Mouse (Mus musculus) hindbrain, embryonic 11.5 days (tissue): ENCODE data around the gene Trappc3l. TPM values are rescaled to one million over a fixed set of nuclear protein-coding genes. Genes with fewer than 3 reads are reported as not detected.

Experiments used
- ATAC-seq: fragments of 200-750 bp; cut with Nextera tagmentation; 2 replicates; pipeline ENCODE4 v1.8.0; 2017; ENCODE audit warnings: mild to moderate bottlenecking, moderate TSS enrichment, moderate library complexity; ENCODE audit not compliant: low FRiP score
- DNase-seq: peaks from one replicate; pipeline ENCODE4 v3.0.0-alpha.2; 2015; ENCODE audit warnings: low spot score
- H3K27ac ChIP-seq: fragments of 300-500 bp; sonication (generic); 2 replicates; pipeline ENCODE4 v1.5.1; 2014; ENCODE audit warnings: mild to moderate bottlenecking, low read depth, low read length
- H3K27me3 ChIP-seq: fragments of 300-500 bp; sonication (generic); 2 replicates; pipeline ENCODE4 v1.6.1; 2014; ENCODE audit warnings: mild to moderate bottlenecking, low read length, moderate library complexity, mixed read lengths; ENCODE audit not compliant: control insufficient read depth, insufficient read depth
- H3K36me3 ChIP-seq: fragments of 300-500 bp; sonication (generic); 2 replicates; pipeline ENCODE4 v1.6.1; 2014; ENCODE audit warnings: mild to moderate bottlenecking, low read length, moderate library complexity, mixed read lengths; ENCODE audit not compliant: control insufficient read depth, insufficient read depth
- H3K4me1 ChIP-seq: fragments of 300-500 bp; sonication (generic); replicated peaks from 2 replicates; pipeline ENCODE4 v1.6.1; 2014; ENCODE audit warnings: low read length, mixed read lengths; ENCODE audit not compliant: control insufficient read depth, insufficient read depth
- H3K4me2 ChIP-seq: fragments of 300-500 bp; sonication (generic); replicated peaks from 2 replicates; pipeline ENCODE4 v1.6.1; 2014; ENCODE audit warnings: mild to moderate bottlenecking, low read depth, low read length
- H3K4me3 ChIP-seq: fragments of 300-500 bp; sonication (generic); 2 replicates; pipeline ENCODE4 v1.5.1; 2014; ENCODE audit warnings: low read depth, low read length
- H3K9ac ChIP-seq: fragments of 300-500 bp; sonication (generic); 2 replicates; pipeline ENCODE4 v1.6.1; 2014; ENCODE audit warnings: low read depth, low read length
- H3K9me3 ChIP-seq: fragments of 300-500 bp; sonication (generic); 2 replicates; pipeline ENCODE4 v1.6.1; 2016; ENCODE audit warnings: low read length; ENCODE audit not compliant: control insufficient read depth
- WGBS: fragments of 180-500 bp; shearing (Covaris S2); extraction: QIAGEN DNeasy Blood & Tissue Kit; methylation state at CpG from one replicate; pipeline ENCODE4 v1.1.7; 2014; 5-methylcytosine and 5-hydroxymethylcytosine counted together
- polyA plus RNA-seq: library from polyadenylated mRNA; unstranded; fragments of >200 nt; fragmentation: Nextera tagmentation; extraction: Ambion mirVana; gene quantifications from 2 replicates; pipeline ENCODE4 v1.2.1, GENCODE M21; 2014

Gene Trappc3l
- polyA plus RNA-seq, 1 experiment from 2014 or later, result not detected

- H3K9ac ChIP-seq, result no peak overlapping the region
- no peaks in the 10 kb centered on the region for H3K9me3 ChIP-seq
- no peaks in the 10 kb centered on the region for H3K27me3 ChIP-seq
- ATAC-seq, result no peak
- WGBS, result 86% methylated on average over 1 of the region's 1 CpGs
- H3K36me3 ChIP-seq, result no peaks in the 10 kb centered on the region
- no peak overlapping the region for H3K27ac ChIP-seq
- DNase-seq, result no peak
- no peak overlapping the region for H3K4me3 ChIP-seq
- H3K4me2 ChIP-seq, result no peak overlapping the region
- no peaks in the 10 kb centered on the region for H3K4me1 ChIP-seq
Observed at GRCm38 (mm10) chr10:34086514-34086913, 49.1 kb downstream of the Trappc3l start.

GRCm38 (mm10) chr10:34088515-34088914 is 51.1 kb downstream of the Trappc3l start:
- Histone ChIP-seq H3K36me3 (no peaks in the 10 kb centered on the region), H3K4me3 (no peak overlapping the region), H3K9me3 (no peaks in the 10 kb centered on the region), H3K27me3 (no peaks in the 10 kb centered on the region), H3K4me2 (no peak overlapping the region), H3K27ac (no peak overlapping the region), H3K4me1 (no peaks in the 10 kb centered on the region), H3K9ac (no peak overlapping the region)
- DNase-seq, result no peak
- 94% methylated on average over 2 of the region's 2 CpGs for WGBS
- ATAC-seq, result no peak

DNA sequence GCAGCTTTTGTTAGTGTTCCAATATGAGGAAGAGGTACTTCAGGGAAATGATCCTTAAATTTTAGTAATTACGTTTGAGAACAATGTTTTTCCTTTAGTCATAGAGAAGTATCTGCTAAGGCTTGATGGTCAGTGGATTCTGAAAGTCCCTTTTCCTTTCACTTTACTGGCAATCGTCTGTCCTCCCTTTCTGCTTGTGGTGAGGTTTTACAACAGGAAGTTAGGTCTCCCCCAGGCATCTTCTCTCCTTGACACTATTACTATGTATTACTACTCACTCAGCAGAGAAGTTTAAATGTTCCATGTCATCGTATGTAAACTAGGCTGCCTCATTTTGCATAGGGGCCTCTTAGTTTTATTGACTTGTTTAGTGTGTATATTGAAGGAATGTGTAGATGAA is 52.1 kb downstream of the Trappc3l start:
- Histone ChIP-seq H3K27ac (no peak overlapping the region), H3K4me1 (no peaks in the 10 kb centered on the region), H3K4me2 (no peak overlapping the region), H3K4me3 (no peak overlapping the region), H3K27me3 (no peaks in the 10 kb centered on the region), H3K9ac (no peak overlapping the region), H3K9me3 (no peaks in the 10 kb centered on the region), H3K36me3 (no peaks in the 10 kb centered on the region)
- ATAC-seq (no peak), DNase-seq (no peak)
- WGBS, result 85% methylated on average over 3 of the region's 3 CpGs

GRCm38 (mm10) chr10:34090481-34090880 is 53.1 kb downstream of the Trappc3l start:
- ATAC-seq, result no peak
- no peak for DNase-seq
- no peak overlapping the region for H3K9ac ChIP-seq
- no peaks in the 10 kb centered on the region for H3K9me3 ChIP-seq
- H3K27me3 ChIP-seq, result no peaks in the 10 kb centered on the region
- H3K36me3 ChIP-seq, result no peaks in the 10 kb centered on the region
- H3K4me2 ChIP-seq, result no peak overlapping the region
- H3K27ac ChIP-seq, result no peak overlapping the region
- WGBS, result 85% methylated on average over 1 of the region's 1 CpGs
- no peaks in the 10 kb centered on the region for H3K4me1 ChIP-seq
- H3K4me3 ChIP-seq, result no peak overlapping the region

- no peaks in the 10 kb centered on the region for H3K36me3 ChIP-seq
- ATAC-seq (no peak), DNase-seq (no peak)
- H3K27ac ChIP-seq, result no peak overlapping the region
- H3K4me2 ChIP-seq, result no peak overlapping the region
- H3K4me1 ChIP-seq, result no peaks in the 10 kb centered on the region
- no peaks in the 10 kb centered on the region for H3K9me3 ChIP-seq
- 68% methylated on average over 5 of the region's 5 CpGs for WGBS
- H3K4me3 ChIP-seq, result no peak overlapping the region
- H3K27me3 ChIP-seq, result no peaks in the 10 kb centered on the region
- no peak overlapping the region for H3K9ac ChIP-seq
Observed at GRCm38 (mm10) chr10:34091888-34092287, 54.5 kb downstream of the Trappc3l start.

- Histone ChIP-seq H3K9me3 (no peaks in the 10 kb centered on the region), H3K4me3 (no peak overlapping the region), H3K36me3 (no peaks in the 10 kb centered on the region), H3K4me1 (no peaks in the 10 kb centered on the region), H3K27me3 (no peaks in the 10 kb centered on the region), H3K9ac (no peak overlapping the region), H3K4me2 (no peak overlapping the region), H3K27ac (no peak overlapping the region)
- WGBS, result 76% methylated on average over 2 of the region's 2 CpGs
- ATAC-seq (no peak), DNase-seq (no peak)
Observed at GRCm38 (mm10) chr10:34095147-34095546, 57.8 kb downstream of the Trappc3l start.

DNA sequence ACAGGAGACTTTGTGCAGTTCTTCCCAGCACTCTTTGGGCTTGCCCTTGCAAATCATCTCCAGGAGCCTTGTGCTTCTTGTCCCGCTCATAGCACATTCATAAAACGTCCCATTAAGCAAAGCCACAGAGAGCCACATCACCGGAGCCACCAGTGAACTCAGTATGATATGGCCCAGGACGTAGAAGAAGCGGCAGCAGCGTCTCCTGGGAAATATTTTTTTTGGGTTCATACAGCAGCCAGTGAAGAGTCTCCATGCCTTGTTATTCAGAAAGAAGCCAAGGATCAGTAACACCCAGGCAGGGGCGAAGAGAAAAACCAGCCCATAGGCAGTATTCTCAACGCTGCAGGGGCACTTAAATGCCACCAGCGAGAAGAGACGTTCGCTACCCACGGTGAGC is 58.6 kb downstream of the Trappc3l start:
- Histone ChIP-seq H3K9ac (no peak overlapping the region), H3K9me3 (no peaks in the 10 kb centered on the region), H3K4me2 (no peak overlapping the region; the same call in 1 of the 2 replicates), H3K27me3 (no peaks in the 10 kb centered on the region), H3K4me1 (no peaks in the 10 kb centered on the region), H3K4me3 (no peak overlapping the region), H3K36me3 (no peaks in the 10 kb centered on the region), H3K27ac (no peak overlapping the region)
- no peak for DNase-seq
- no peak for ATAC-seq
- WGBS, result 72% methylated on average over 12 of the region's 12 CpGs

DNA sequence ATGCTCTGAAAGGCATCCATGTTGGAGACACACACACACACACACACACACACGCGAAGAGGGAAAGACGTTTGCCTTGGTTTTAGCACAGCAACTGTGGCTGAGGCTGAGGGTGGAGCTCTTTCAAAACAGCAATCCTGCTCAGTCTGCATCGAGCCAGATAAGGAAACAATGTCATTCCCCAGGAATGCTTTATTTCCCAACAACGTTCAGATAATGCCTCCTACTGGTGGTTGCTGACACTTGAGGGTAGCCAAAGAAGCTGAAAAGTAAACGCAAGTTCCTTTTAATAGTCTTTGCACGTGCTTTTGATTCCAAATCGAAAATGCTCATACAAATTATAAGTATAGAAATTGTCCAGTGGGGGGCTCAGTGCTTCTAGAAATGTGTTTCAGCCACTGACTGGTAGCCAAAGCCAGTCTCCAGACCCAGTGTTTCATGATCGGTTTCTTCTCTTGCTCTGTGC is 59.1 kb downstream of the Trappc3l start, which contains the start of gene Calhm5:
Calhm5 (minus strand) TSS at position 102 of the 466 bp plus-strand sequence.
- Histone ChIP-seq H3K4me3 (no peak within 1 kb of the TSS), H3K9ac (no peak within 1 kb of the TSS)

GRCm38 (mm10) chr10:34110863-34111465 is 73.6 kb downstream of the Trappc3l start:
- Histone ChIP-seq H3K36me3 (no peaks in the 10 kb centered on the region), H3K9me3 (no peaks in the 10 kb centered on the region), H3K27me3 (no peaks in the 10 kb centered on the region), H3K4me2 (no peak overlapping the region), H3K4me1 (no peaks in the 10 kb centered on the region), H3K27ac (no peak overlapping the region), H3K4me3 (no peak overlapping the region), H3K9ac (no peak overlapping the region)
- ATAC-seq (no peak), DNase-seq (no peak)
- 84% methylated on average over 13 of the region's 13 CpGs for WGBS

More for the DNA sequence above, 59.1 kb downstream of the Trappc3l start, which contains the start of gene Calhm5:
- DNase-seq (peak; percentile 35), ATAC-seq (no peak)
- 34% methylated on average over 9 of the region's 9 CpGs for WGBS
- H3K27ac ChIP-seq, result no peak within 1 kb of the TSS
- no peak within 1 kb of the TSS; the same call in 1 of the 2 replicates for H3K4me2 ChIP-seq
- no peaks in the 10 kb centered on the region for H3K36me3 ChIP-seq
- H3K9me3 ChIP-seq, result no peaks in the 10 kb centered on the region
- H3K4me1 ChIP-seq, result no peaks in the 10 kb centered on the region
- no peaks in the 10 kb centered on the region for H3K27me3 ChIP-seq
